Mouse (Mus musculus) hematopoietic stem cell, adult 5-6 weeks (primary cell): ENCODE results near the gene Znfx1. TPM values are rescaled to one million over a fixed set of nuclear protein-coding genes. Genes with fewer than 3 reads are reported as not detected.
A peak's percentile ranks its signal among the peaks of the same experiment; 100 is the strongest.

Experiments
- ATAC-seq, 2 experiments: fragments of 125-278 bp in 1 of 2; replicated peaks in 1 of 2; 2 replicates each; pipeline ENCODE4 v1.8.0; 2016 to 2017; ENCODE audit warnings: inconsistent platforms in 2 of 2, mild to moderate bottlenecking in 2 of 2, moderate number of reproducible peaks in 2 of 2, low read depth in 1 of 2, moderate TSS enrichment in 1 of 2; ENCODE audit not compliant: low FRiP score in 2 of 2, poor library complexity in 2 of 2, severe bottlenecking in 2 of 2, insufficient read depth in 1 of 2, low TSS enrichment in 1 of 2
- total RNA-seq: library from RNA; stranded (forward); fragments of 172-1452, 232-1000 nt; gene quantifications from 2 replicates; pipeline ENCODE4 v1.2.3, GENCODE M21; 2017

Znfx1 gene
- total RNA-seq: 24.9 and 35.7 TPM in 2 replicates

GRCm38 (mm10) chr2:167062965-167063880 is at the start of gene Znfx1:
Gene Znfx1, minus strand, starts transcription at chr2:167063015.
- ATAC-seq: peak; percentile 80 to 81

- ATAC-seq: no peak
Observed at GRCm38 (mm10) chr2:167112259-167112658, 49.4 kb upstream of the Znfx1 start.

GRCm38 (mm10) chr2:167109506-167109905 is 46.7 kb upstream of the Znfx1 start:
- no peak for ATAC-seq

GRCm38 (mm10) chr2:167103546-167103945 is 40.7 kb upstream of the Znfx1 start:
- ATAC-seq: no peak

- peak; percentile 84 to 86 for ATAC-seq
Observed at GRCm38 (mm10) chr2:167101743-167102441, 39.1 kb upstream of the Znfx1 start.

- ATAC-seq: no peak
Observed at GRCm38 (mm10) chr2:167094688-167095087, 31.9 kb upstream of the Znfx1 start.

- peak; percentile 78 to 88; a peak in 3 of 4 replicates for ATAC-seq
Observed at GRCm38 (mm10) chr2:167093171-167093900, 30.5 kb upstream of the Znfx1 start.

- ATAC-seq: no peak
Observed at GRCm38 (mm10) chr2:167090271-167090670, 27.5 kb upstream of the Znfx1 start.

- ATAC-seq: no peak
Observed at GRCm38 (mm10) chr2:167086836-167087235, 24.0 kb upstream of the Znfx1 start.

GRCm38 (mm10) chr2:167086092-167086491 is 23.3 kb upstream of the Znfx1 start:
- no peak for ATAC-seq

GRCm38 (mm10) chr2:167081639-167082038 is 18.8 kb upstream of the Znfx1 start:
- peak; percentile 84 to 85 for ATAC-seq

GRCm38 (mm10) chr2:167081135-167081534 is 18.3 kb upstream of the Znfx1 start:
- ATAC-seq: no peak

- no peak for ATAC-seq
Observed at GRCm38 (mm10) chr2:167080387-167080786, 17.6 kb upstream of the Znfx1 start.

GRCm38 (mm10) chr2:167079535-167080257 is 16.9 kb upstream of the Znfx1 start:
- ATAC-seq: no peak

GRCm38 (mm10) chr2:167078931-167079495 is 16.2 kb upstream of the Znfx1 start:
- ATAC-seq: no peak

GRCm38 (mm10) chr2:167078486-167078885 is 15.7 kb upstream of the Znfx1 start:
- ATAC-seq: no peak
